Mouse (Mus musculus) limb, embryonic 10.5 days (tissue): ENCODE measurements around the gene Cnot1. TPM values are rescaled to one million over a fixed set of nuclear protein-coding genes. Genes with fewer than 3 reads are reported as not detected.

Experiments
- DNase-seq: peaks from one replicate; pipeline ENCODE4 v3.0.0-alpha.2; 2017; ENCODE audit warnings: low spot score
- H3K27ac ChIP-seq: fragments of 300-500 bp; sonication (generic); 2 replicates; pipeline ENCODE4 v1.5.1; 2016; ENCODE audit warnings: mild to moderate bottlenecking
- H3K27me3 ChIP-seq: fragments of 300-500 bp; sonication (generic); 2 replicates; pipeline ENCODE4 v1.6.1; 2016; ENCODE audit warnings: low read depth, mild to moderate bottlenecking; ENCODE audit not compliant: poor library complexity, severe bottlenecking
- H3K36me3 ChIP-seq: fragments of 300-500 bp; sonication (generic); 2 replicates; pipeline ENCODE4 v1.6.1; 2016; ENCODE audit warnings: mild to moderate bottlenecking, moderate library complexity
- H3K4me1 ChIP-seq: fragments of 300-500 bp; sonication (generic); 2 replicates; pipeline ENCODE4 v1.6.1; 2016
- H3K4me3 ChIP-seq: fragments of 300-500 bp; sonication (generic); 2 replicates; pipeline ENCODE4 v1.5.1; 2016; ENCODE audit warnings: mild to moderate bottlenecking, moderate library complexity
- H3K9me3 ChIP-seq: fragments of 300-500 bp; sonication (generic); replicated peaks from 2 replicates; pipeline ENCODE4 v1.6.1; 2016; ENCODE audit warnings: mild to moderate bottlenecking
- WGBS: fragments of 180-500 bp; shearing (Covaris S2); methylation state at CpG from one replicate; pipeline ENCODE4 v1.1.7; 2016; 5-methylcytosine and 5-hydroxymethylcytosine counted together
- polyA plus RNA-seq: library from polyadenylated mRNA; unstranded; fragments of >200 nt; fragmentation: Nextera tagmentation; extraction: Ambion mirVana; gene quantifications from 2 replicates; pipeline ENCODE4 v1.2.1, GENCODE M21; 2016

The Cnot1 gene
- polyA plus RNA-seq, 1 experiment from 2014 or later: 119 TPM

DNA sequence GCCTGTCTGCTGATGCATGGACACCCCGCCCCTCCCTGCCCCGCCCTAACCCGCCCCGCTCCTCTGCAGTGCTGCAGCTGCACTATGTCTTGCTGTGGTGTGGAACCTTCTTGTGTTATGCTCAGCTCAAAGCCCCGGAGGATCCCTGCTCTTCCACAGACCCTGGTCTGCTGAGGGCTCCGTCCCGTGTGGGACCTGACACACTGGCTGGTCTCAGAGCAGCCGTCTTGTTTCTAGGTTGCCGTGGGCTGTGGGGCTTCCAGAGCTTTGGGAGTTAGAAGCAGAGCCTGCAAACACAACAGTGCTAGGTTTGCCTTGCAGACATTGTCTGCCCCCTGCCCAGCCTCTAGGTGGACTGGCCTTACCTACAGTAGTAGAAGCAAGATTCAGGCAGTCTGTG, 94.9 kb downstream of the Cnot1 start:
- Histone ChIP-seq H3K9me3 (no peaks in the 10 kb centered on the region), H3K27ac (no peak overlapping the region), H3K4me3 (no peak overlapping the region), H3K36me3 (peaks cover 9% of the 10 kb centered on the region; the same call in 1 of the 2 replicates), H3K27me3 (no peaks in the 10 kb centered on the region), H3K4me1 (peaks cover 28% of the 10 kb centered on the region)
- no peak for DNase-seq
- WGBS: 89% methylated on average over 9 of the region's 9 CpGs

- 70% methylated on average over 3 of the region's 3 CpGs for WGBS
- Histone ChIP-seq H3K9me3 (no peaks in the 10 kb centered on the region), H3K4me1 (peaks cover 17% of the 10 kb centered on the region), H3K4me3 (no peak overlapping the region), H3K36me3 (0 out of 2 replicates have a peak, but pooled peaks cover 3% of the 10 kb centered on the region), H3K27ac (no peak overlapping the region), H3K27me3 (no peaks in the 10 kb centered on the region)
- DNase-seq: no peak
Observed at GRCm38 (mm10) chr8:95711029-95711428, 96.2 kb downstream of the Cnot1 start.

DNA sequence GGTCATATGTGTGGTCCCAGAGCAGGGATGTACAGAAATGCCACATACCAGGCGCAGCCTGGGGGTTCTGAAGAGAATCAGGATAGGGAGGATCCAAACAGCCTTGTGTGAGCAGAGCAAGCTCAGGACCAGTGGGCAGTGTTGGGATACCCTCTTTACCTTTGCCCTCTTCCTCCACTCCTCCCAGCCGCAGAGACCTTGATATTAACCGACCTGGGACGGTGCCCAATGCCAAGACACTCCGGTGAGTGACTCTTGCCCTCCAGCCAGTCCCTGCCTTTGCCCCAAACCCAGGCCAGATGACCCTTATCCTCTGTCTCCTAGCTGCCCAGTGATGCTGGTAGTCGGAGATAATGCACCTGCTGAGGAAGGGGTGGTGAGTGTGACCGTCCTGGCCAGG, 97.7 kb downstream of the Cnot1 start:
- no peaks in the 10 kb centered on the region for H3K36me3 ChIP-seq
- 84% methylated on average over 7 of the region's 7 CpGs for WGBS

DNA sequence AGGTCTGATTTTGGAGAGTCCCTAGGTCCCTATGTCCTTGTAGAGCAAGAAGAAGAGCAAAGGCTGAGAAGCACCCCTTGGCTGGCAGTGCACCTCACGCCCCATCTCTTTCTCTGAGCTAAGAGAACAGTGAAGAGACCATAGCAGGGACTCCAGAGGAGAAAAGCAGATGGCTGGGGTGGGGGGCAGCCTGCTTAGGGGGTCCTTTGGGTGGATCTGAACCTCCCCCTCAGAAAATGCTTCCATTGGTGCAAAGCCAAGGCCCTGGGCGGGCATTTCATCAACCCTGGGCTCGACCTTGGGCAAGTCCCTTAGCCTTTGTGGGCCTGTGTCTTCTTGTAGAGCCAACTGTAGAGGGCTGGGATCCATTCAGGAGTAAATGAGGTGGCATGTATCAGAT, 102.7 kb downstream of the Cnot1 start:
- H3K4me3 ChIP-seq: no peak overlapping the region
- peaks cover 22% of the 10 kb centered on the region for H3K4me1 ChIP-seq
- no peak overlapping the region for H3K27ac ChIP-seq
- DNase-seq: no peak
- no peaks in the 10 kb centered on the region for H3K9me3 ChIP-seq
- peaks cover 7% of the 10 kb centered on the region for H3K27me3 ChIP-seq
- no peaks in the 10 kb centered on the region for H3K36me3 ChIP-seq
- 96% methylated on average over 3 of the region's 3 CpGs for WGBS

More for the DNA sequence above, 97.7 kb downstream of the Cnot1 start:
- Histone ChIP-seq H3K27ac (no peak overlapping the region), H3K4me1 (peaks cover 6% of the 10 kb centered on the region), H3K27me3 (no peaks in the 10 kb centered on the region), H3K4me3 (no peak overlapping the region), H3K9me3 (no peaks in the 10 kb centered on the region)
- no peak for DNase-seq

- H3K36me3 ChIP-seq: no peaks in the 10 kb centered on the region
- 4% methylated on average over 15 of the region's 15 CpGs for WGBS
- peaks cover 22% of the 10 kb centered on the region for H3K4me1 ChIP-seq
- peak overlapping the region; percentile 69 for H3K27ac ChIP-seq
- H3K9me3 ChIP-seq: no peaks in the 10 kb centered on the region
- H3K4me3 ChIP-seq: peak overlapping the region; percentile 67
- DNase-seq: peak; percentile 82
- H3K27me3 ChIP-seq: peaks cover 14% of the 10 kb centered on the region
Observed at GRCm38 (mm10) chr8:95703461-95704260, 103.6 kb downstream of the Cnot1 start.

DNA sequence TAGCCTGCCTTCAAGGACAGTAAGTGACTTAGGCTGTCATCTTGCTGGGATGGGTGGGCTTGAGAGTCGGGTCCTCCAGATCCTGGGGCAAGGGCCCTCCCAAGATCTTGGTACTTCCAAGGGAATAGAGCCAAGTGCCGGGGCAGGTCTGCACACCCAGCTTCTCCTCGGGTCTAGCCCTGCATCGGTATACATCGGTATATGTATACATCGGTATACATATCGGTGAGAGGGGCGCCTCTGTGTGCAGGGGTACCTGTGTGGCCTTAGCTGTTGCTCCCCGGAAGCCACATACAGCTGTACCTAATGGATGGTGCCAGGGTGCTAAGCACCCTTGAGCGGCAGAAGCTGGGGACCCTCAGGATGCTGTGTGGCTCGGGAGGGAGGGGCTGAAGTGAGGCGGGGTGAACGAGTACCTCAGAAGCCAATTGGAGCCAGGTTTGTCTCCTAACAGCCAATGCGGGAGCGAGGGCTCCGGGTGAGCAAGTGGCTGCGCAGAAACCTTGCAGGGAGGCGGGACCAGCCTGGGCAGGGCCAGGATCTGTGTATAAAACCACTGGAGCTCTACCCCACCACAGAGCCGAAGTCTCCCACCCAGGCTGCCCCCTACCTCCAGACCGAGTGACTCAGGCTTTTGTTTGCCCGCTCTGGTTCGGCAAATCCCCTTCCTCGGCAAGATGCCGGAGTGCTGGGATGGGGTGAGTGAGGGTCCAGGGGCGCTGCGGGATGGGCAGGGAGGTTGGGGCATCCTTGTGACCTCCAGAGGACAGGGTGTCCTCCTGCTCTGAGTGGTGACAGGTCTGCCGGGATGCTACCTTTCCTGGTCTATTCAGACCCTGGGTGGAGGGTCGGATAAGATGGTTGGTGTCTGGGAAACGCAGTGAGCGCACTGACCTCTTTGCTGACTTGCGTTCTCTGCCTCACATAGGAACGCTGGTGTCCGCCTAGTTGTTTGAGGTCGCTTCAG, 104.5 kb downstream of the Cnot1 start:
- Histone ChIP-seq H3K9me3 (no peaks in the 10 kb centered on the region), H3K4me3 (peak overlapping the region; percentile 67), H3K27me3 (peaks cover 20% of the 10 kb centered on the region), H3K4me1 (peaks cover 25% of the 10 kb centered on the region), H3K27ac (peak overlapping the region; percentile 69), H3K36me3 (no peaks in the 10 kb centered on the region)
- 5% methylated on average over 34 of the region's 34 CpGs for WGBS
- DNase-seq: peak; percentile 82

GRCm38 (mm10) chr8:95701809-95702208, 105.5 kb downstream of the Cnot1 start:
- no peak for DNase-seq

DNA sequence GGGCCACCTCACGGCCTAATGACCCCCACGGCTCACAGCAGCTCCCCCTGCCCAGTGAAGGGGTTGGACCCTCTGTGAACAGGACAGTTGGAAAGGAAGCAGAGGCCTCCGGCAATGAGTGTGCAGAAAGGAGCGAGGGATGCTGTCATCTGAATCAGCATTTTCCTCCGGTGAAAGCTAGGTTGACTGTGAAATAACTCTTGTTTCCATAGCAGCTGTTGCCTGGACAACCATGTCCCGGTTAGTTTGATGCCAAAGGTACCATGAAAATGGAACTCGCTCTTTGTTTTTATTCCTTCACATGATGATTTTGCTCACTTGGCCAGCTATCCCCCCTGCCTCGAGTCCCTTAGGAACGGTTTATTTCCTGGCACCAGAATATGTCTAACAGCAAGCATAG, 107.0 kb downstream of the Cnot1 start:
- Histone ChIP-seq H3K27ac (no peak overlapping the region), H3K4me1 (peaks cover 27% of the 10 kb centered on the region), H3K27me3 (peaks cover 42% of the 10 kb centered on the region), H3K4me3 (no peak overlapping the region), H3K9me3 (no peaks in the 10 kb centered on the region), H3K36me3 (no peaks in the 10 kb centered on the region)
- WGBS: 81% methylated on average over 9 of the region's 9 CpGs
- no peak for DNase-seq

More at GRCm38 (mm10) chr8:95701809-95702208, 105.5 kb downstream of the Cnot1 start:
- 78% methylated on average over 4 of the region's 4 CpGs for WGBS
- Histone ChIP-seq H3K36me3 (no peaks in the 10 kb centered on the region), H3K4me3 (peak overlapping the region; percentile 67), H3K4me1 (peaks cover 27% of the 10 kb centered on the region), H3K9me3 (no peaks in the 10 kb centered on the region), H3K27me3 (peaks cover 28% of the 10 kb centered on the region), H3K27ac (no peak overlapping the region)

DNA sequence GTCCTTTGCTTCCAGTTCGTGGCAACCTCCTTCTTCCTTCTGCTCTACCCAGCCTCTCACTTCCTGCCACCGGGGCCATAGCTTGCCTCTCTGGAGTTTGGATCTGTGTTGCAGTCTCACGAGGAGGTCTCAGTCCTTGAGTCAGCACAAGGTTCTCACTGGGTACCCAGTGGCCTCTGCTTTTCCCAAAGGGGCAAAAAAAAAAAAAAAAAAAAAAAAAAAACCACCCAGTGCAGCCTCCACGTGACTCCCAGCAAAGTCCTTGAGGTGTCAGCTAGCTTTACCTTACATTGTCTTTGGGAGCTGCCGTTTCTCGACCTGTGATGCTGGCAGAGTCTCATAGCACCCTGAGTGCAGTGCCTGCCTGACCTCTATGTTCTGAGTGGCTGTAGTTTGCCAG, 109.1 kb downstream of the Cnot1 start:
- peaks cover 59% of the 10 kb centered on the region for H3K27me3 ChIP-seq
- no peak overlapping the region for H3K4me3 ChIP-seq
- no peaks in the 10 kb centered on the region for H3K9me3 ChIP-seq
- no peak overlapping the region for H3K27ac ChIP-seq
- DNase-seq: no peak
- 49% methylated on average over 6 of the region's 6 CpGs for WGBS
- H3K4me1 ChIP-seq: peaks cover 24% of the 10 kb centered on the region
- H3K36me3 ChIP-seq: no peaks in the 10 kb centered on the region

GRCm38 (mm10) chr8:95697128-95697527, 110.1 kb downstream of the Cnot1 start:
- Histone ChIP-seq H3K27me3 (peaks cover 59% of the 10 kb centered on the region), H3K4me1 (peaks cover 16% of the 10 kb centered on the region), H3K27ac (no peak overlapping the region), H3K36me3 (no peaks in the 10 kb centered on the region), H3K9me3 (no peaks in the 10 kb centered on the region), H3K4me3 (0 out of 2 replicates have a peak overlapping the region, but pooled peaks have one; percentile 9)
- peak; percentile 95 for DNase-seq
- WGBS: 2% methylated on average over 11 of the region's 11 CpGs

- no peaks in the 10 kb centered on the region for H3K9me3 ChIP-seq
- no peak for DNase-seq
- peaks cover 14% of the 10 kb centered on the region for H3K4me1 ChIP-seq
- peaks cover 59% of the 10 kb centered on the region for H3K27me3 ChIP-seq
- no peaks in the 10 kb centered on the region for H3K36me3 ChIP-seq
- no peak overlapping the region for H3K27ac ChIP-seq
- WGBS: 73% methylated on average over 8 of the region's 8 CpGs
- H3K4me3 ChIP-seq: no peak overlapping the region
Observed at GRCm38 (mm10) chr8:95696661-95697060, 110.6 kb downstream of the Cnot1 start.

DNA sequence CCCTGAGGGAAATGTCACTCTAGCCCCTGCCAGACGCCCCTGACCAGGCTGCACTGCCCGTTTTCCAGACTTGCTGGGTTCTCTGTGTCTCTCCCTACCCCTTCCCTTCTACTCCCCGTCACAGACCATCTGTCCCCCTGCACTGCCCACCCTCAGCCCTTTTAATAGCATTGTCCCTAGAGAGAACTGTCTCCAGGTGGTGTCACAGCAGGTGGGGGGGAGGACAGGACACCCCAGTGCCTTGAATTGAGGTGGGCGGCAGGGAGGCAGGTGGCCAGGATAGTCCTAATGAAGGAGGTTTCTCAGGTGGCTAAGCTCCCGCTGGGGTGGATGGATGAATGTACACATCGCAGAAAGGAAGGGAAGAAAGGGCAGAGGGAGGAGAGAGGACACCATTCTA, 112.6 kb downstream of the Cnot1 start:
- WGBS: 22% methylated on average over 6 of the region's 6 CpGs
- Histone ChIP-seq H3K9me3 (no peaks in the 10 kb centered on the region), H3K4me3 (no peak overlapping the region), H3K36me3 (no peaks in the 10 kb centered on the region), H3K27me3 (peaks cover 54% of the 10 kb centered on the region), H3K4me1 (peaks cover 14% of the 10 kb centered on the region), H3K27ac (no peak overlapping the region)
- DNase-seq: no peak
